Mouse (Mus musculus): ENCODE results near the gene Nrsn1.

DNA sequence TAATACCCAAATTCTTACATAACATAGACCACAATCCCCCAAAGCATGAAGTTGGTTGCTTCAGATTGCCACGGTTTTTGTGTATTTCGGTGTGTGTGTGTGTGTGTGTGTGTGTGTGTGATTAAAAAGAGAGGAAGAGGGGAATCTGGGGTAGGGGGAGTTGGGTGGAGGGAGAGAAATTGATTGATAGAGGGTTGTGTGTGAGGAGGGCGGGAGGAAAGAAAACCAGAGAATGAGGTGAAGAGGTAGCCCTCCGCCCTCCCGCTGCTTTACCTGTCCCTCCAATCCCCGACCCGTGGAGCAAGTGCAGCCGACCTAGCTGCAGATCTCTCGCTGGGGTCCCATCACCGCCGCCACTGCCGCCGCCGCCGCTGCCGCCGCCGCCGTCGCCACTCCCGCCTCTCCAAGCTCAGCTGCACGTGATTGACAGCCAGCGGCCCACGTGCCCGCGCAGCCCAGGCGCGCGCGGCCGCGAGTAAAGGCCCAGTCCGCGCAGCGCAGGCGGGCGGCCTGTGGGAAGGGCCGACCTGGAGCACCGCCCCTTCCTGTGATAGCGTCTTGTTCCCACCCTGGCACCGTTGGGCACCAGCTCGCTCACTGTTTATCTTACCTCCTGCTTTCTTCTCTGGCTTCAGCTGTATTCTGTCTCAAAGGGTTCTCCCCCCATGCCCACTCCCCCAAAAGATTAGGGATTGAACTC, 583 bp downstream of the Nrsn1 start:
- no peak for TF ChIP-seq CTCF (IDR thresholded peaks at IDR 0.05; ENCODE audit: low read depth)
- TF ChIP-seq EP300 (optimal IDR thresholded peaks at IDR 0.05): no peak
